Mouse (Mus musculus): ENCODE data around the gene Rogdi. TPM values are rescaled to one million over a fixed set of nuclear protein-coding genes. Genes with fewer than 3 reads are reported as not detected.
A peak's percentile ranks its signal among the peaks of the same experiment; 100 is the strongest.

Gene Rogdi
- polyA plus RNA-seq, 1 experiment from 2014 or later: 101 TPM

DNA sequence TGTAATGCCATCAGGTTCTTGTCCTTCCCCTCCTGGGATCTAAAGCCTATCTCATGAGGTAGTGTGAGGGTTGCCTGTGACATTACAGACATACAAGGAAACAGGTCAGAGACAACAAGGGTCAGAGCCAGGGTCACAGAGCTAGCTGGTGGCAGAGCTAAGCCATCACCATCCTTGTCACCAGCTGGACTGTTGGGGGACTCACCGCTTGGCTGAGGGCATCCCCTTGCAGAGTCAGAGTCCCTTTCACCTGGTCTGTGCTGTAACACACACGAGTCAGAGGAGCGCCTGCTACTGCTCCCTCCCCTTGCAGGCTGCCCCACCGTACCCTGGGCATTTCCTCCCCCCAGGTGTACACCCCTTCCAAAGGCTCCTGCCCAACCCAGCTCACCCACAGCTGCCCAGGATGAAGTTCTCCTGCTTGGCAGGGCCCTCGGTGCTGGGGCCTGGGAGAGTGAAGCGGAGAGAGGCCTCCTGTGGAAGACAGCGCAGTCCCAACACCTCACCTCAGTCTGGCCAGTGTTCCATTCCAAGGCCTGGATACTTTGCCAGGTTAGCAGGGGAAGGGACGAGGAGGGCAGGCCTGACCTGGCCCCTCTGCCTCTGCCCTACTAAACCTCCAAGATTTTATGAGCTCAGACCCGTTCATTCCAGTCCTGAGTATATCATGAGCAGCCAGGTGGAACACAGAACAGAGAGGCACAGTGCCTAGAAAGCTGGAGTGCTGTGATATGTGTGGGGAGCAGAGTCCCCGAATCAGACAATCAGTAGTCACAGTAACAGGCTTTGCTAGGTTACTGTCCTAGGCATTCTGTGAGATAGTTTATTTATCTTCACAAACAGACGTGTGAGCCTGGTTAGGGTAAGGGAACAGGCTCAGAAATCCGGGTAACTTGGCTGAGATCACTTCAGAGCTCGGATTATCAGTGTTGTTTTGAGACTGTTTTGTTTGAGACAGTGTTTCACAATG lies 1.0 kb downstream of the Rogdi start:
- Histone ChIP-seq H3K27ac (peak overlapping the region; percentile 87; the same call in 1 of the 2 replicates), H3K4me2 (replicated peaks) (peak overlapping the region; percentile 86), H3K9me3 (replicated peaks) (no peaks in the 10 kb centered on the region), H3K36me3 (peaks cover 47% of the 10 kb centered on the region), H3K4me1 (peaks cover 12% of the 10 kb centered on the region), H3K9ac (peak overlapping the region; percentile 83), H3K4me3 (peak overlapping the region; percentile 73), H3K27me3 (no peaks in the 10 kb centered on the region)
- no peak for ATAC-seq (ENCODE audit: low FRiP score)
- 57% methylated on average over 13 of the region's 13 CpGs for WGBS

DNA sequence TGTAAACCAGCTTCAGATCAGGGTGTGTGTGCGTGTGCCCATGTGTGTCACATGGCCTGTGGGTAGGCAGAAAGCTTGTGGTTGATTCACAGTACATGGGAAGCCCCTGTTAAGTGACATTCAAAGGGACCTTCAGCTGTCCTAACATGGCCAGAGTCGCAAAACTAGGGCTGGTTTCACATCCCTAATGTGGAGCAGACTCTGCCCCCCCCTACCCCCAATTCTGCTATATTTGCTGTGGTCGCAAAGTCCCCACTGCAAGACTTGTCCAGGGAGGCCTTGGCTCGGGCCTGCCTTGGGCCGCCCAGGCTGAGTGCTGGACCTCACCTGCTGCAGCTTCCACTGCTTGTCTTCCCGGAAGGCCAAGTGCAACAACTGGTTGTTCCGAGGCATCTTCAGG lies 2.1 kb downstream of the Rogdi start:
- H3K27me3 ChIP-seq: no peaks in the 10 kb centered on the region
- ATAC-seq (ENCODE audit: low FRiP score): no peak
- no peak overlapping the region for H3K27ac ChIP-seq
- H3K4me1 ChIP-seq: peaks cover 12% of the 10 kb centered on the region
- no peaks in the 10 kb centered on the region for H3K9me3 ChIP-seq (replicated peaks)
- 90% methylated on average over 7 of the region's 7 CpGs for WGBS
- H3K4me3 ChIP-seq: no peak overlapping the region
- H3K36me3 ChIP-seq: peaks cover 37% of the 10 kb centered on the region
- no peak overlapping the region for H3K4me2 ChIP-seq (replicated peaks)
- no peak overlapping the region for H3K9ac ChIP-seq

DNA sequence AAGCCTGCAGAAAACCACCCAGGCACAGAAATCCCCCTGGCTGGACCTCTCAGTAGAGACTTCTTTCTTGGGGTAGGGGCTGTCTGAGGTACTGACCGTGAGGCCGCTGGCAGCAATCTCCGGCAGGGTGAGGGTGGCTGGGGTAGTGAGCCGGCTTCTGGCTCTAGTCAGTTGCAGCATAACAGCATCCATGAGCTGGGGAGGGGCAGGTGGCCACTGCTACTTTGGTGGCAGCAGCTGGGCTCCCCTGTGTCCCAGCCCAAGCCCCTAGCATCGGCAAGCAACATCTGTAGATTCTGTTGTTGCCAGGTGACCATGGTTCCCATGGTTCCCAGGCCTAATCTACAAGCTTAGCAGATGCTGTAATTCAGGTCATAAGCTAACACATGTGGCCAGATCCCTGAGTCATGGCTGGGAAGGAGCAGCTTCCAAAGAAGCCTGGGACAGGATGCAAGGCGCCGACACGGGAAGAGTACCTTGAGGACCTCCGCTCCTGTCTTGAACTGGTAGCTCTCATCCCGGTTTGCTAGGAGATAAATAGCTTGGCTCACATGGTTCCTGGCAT lies 2.9 kb downstream of the Rogdi start:
- H3K9me3 ChIP-seq (replicated peaks): no peaks in the 10 kb centered on the region
- H3K9ac ChIP-seq: no peak overlapping the region
- peaks cover 12% of the 10 kb centered on the region for H3K4me1 ChIP-seq
- H3K36me3 ChIP-seq: peaks cover 28% of the 10 kb centered on the region
- ATAC-seq (ENCODE audit: low FRiP score): no peak
- H3K27ac ChIP-seq: no peak overlapping the region
- H3K4me2 ChIP-seq (replicated peaks): no peak overlapping the region
- WGBS: 87% methylated on average over 10 of the region's 10 CpGs
- H3K27me3 ChIP-seq: no peaks in the 10 kb centered on the region
- H3K4me3 ChIP-seq: no peak overlapping the region

DNA sequence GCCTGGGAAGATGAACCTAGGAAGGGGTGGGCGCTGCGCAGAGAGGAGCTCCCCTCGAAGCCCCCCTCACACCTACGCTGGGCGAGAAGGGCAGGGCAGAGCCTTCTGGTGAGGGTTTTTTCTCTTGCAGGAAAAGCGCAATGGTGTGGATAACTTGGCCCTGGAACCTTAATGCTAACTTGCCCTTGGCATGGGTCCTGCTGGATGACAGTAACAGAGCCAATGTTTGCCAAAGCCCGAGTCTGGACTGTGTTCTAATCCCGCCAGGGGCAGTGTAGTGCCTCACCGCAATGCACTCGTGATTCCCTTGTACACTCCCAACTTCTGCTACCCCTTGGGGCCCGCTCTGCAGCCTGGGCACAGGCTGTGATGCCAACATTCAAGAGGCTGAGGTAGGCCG lies 5.3 kb downstream of the Rogdi start:
- 84% methylated on average over 12 of the region's 12 CpGs for WGBS
- Histone ChIP-seq H3K27me3 (no peaks in the 10 kb centered on the region), H3K4me2 (replicated peaks) (no peak overlapping the region), H3K9ac (no peak overlapping the region), H3K9me3 (replicated peaks) (no peaks in the 10 kb centered on the region), H3K4me3 (no peak overlapping the region), H3K4me1 (peaks cover 12% of the 10 kb centered on the region), H3K36me3 (peaks cover 17% of the 10 kb centered on the region), H3K27ac (no peak overlapping the region)
- ATAC-seq (ENCODE audit: low FRiP score): no peak

GRCm38 (mm10) chr16:5007492-5007891 lies 5.9 kb downstream of the Rogdi start:
- ATAC-seq (ENCODE audit: low FRiP score): 0 out of 2 replicates have a peak, but pooled peaks have one; percentile 7

GRCm38 (mm10) chr16:5007067-5007466 lies 6.3 kb downstream of the Rogdi start, which contains the start of gene Smim22:
Gene Smim22, plus strand, starts transcription at chr16:5007288.
- no peaks in the 10 kb centered on the region for H3K9me3 ChIP-seq (replicated peaks)
- no peak within 1 kb of the TSS for H3K27ac ChIP-seq
- peaks cover 17% of the 10 kb centered on the region for H3K36me3 ChIP-seq
- peaks cover 2% of the 10 kb centered on the region for H3K4me1 ChIP-seq
- H3K27me3 ChIP-seq: no peaks in the 10 kb centered on the region
- H3K4me3 ChIP-seq: no peak within 1 kb of the TSS
- WGBS: 50% methylated on average over 5 of the region's 5 CpGs
- H3K9ac ChIP-seq: no peak within 1 kb of the TSS
- no peak within 1 kb of the TSS for H3K4me2 ChIP-seq (replicated peaks)
- ATAC-seq (ENCODE audit: low FRiP score): 0 out of 2 replicates have a peak, but pooled peaks have one; percentile 9

More at GRCm38 (mm10) chr16:5007492-5007891, 5.9 kb downstream of the Rogdi start:
- peaks cover 6% of the 10 kb centered on the region for H3K4me1 ChIP-seq
- H3K4me2 ChIP-seq (replicated peaks): no peak overlapping the region
- no peak overlapping the region for H3K9ac ChIP-seq
- H3K27me3 ChIP-seq: no peaks in the 10 kb centered on the region
- peaks cover 17% of the 10 kb centered on the region for H3K36me3 ChIP-seq
- no peak overlapping the region for H3K4me3 ChIP-seq
- WGBS: 54% methylated on average over 6 of the region's 6 CpGs
- no peak overlapping the region for H3K27ac ChIP-seq
- no peaks in the 10 kb centered on the region for H3K9me3 ChIP-seq (replicated peaks)

DNA sequence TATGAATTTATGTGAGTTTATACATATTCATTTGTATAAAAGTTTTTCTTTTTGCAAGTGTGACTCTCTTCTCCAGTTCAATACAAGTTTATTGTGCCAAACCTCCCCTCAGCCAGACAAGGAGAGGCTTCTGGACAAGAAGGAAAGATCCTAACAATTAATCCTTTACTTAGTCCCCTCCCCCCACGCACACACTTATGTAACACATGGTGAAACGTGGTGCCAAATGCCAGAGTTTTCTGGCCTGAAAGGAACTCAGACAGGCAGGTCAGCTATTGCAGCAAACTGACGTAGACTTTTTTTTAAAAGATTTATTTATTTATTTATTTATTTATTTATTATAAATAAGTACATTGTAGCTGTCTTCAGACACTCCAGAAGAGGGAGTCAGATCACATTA lies 12.7 kb downstream of the Rogdi start:
- H3K27me3 ChIP-seq: no peaks in the 10 kb centered on the region
- no peak overlapping the region for H3K9ac ChIP-seq
- H3K4me2 ChIP-seq (replicated peaks): no peak overlapping the region
- 79% methylated on average over 3 of the region's 3 CpGs for whole genome bisulfite sequencing
- no peaks in the 10 kb centered on the region for H3K9me3 ChIP-seq (replicated peaks)
- no peaks in the 10 kb centered on the region for H3K4me1 ChIP-seq
- H3K27ac ChIP-seq: no peak overlapping the region
- H3K4me3 ChIP-seq: no peak overlapping the region
- H3K36me3 ChIP-seq: no peaks in the 10 kb centered on the region
- no peak for ATAC-seq (ENCODE audit: low FRiP score)

GRCm38 (mm10) chr16:4998984-4999383 lies 14.4 kb downstream of the Rogdi start:
- H3K9ac ChIP-seq: no peak overlapping the region
- ATAC-seq (ENCODE audit: low FRiP score): no peak
- no peaks in the 10 kb centered on the region for H3K9me3 ChIP-seq (replicated peaks)
- no peak overlapping the region for H3K4me3 ChIP-seq
- H3K4me1 ChIP-seq: no peaks in the 10 kb centered on the region
- H3K27ac ChIP-seq: no peak overlapping the region
- 90% methylated on average over 1 of the region's 1 CpGs for WGBS
- H3K4me2 ChIP-seq (replicated peaks): no peak overlapping the region
- no peaks in the 10 kb centered on the region for H3K27me3 ChIP-seq
- no peaks in the 10 kb centered on the region for H3K36me3 ChIP-seq

DNA sequence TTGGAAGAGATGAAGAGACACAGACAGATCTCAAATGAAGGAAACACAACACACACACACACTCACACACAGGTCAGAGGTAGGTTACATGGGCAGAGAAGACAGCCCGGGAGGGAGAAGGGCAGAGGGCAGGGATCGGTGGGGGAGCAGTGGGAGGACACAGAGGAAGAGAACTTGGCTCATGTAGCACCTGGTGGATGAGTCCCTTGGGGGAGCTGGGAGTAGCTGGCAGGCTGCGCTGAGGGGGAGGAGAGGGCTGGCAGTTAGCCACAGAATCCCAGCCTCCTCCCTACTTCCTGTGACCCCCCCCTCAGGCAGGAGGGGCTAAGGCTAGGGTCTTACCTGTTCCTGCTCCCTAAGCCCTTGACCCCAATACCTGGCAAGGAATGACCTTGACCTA lies 15.8 kb downstream of the Rogdi start, which contains the start of gene Sept12:
Gene Sept12, minus strand, starts transcription at position 300 of the 400 bp plus-strand sequence.
- H3K4me1 ChIP-seq: no peaks in the 10 kb centered on the region
- H3K4me2 ChIP-seq (replicated peaks): no peak within 1 kb of the TSS
- H3K36me3 ChIP-seq: no peaks in the 10 kb centered on the region
- no peak within 1 kb of the TSS for H3K9ac ChIP-seq
- H3K4me3 ChIP-seq: no peak within 1 kb of the TSS
- WGBS: 62% methylated on average over 3 of the region's 3 CpGs
- no peaks in the 10 kb centered on the region for H3K9me3 ChIP-seq (replicated peaks)
- no peaks in the 10 kb centered on the region for H3K27me3 ChIP-seq
- ATAC-seq (ENCODE audit: low FRiP score): no peak
- no peak within 1 kb of the TSS for H3K27ac ChIP-seq

- Histone ChIP-seq H3K36me3 (no peaks in the 10 kb centered on the region), H3K9me3 (replicated peaks) (no peaks in the 10 kb centered on the region), H3K4me3 (no peak overlapping the region), H3K4me1 (no peaks in the 10 kb centered on the region), H3K27ac (no peak overlapping the region), H3K9ac (no peak overlapping the region), H3K4me2 (replicated peaks) (no peak overlapping the region), H3K27me3 (no peaks in the 10 kb centered on the region)
- 83% methylated on average over 4 of the region's 4 CpGs for WGBS
- ATAC-seq (ENCODE audit: low FRiP score): no peak
These were observed 20.1 kb downstream of the Rogdi start for GRCm38 (mm10) chr16:4993276-4993675.

DNA sequence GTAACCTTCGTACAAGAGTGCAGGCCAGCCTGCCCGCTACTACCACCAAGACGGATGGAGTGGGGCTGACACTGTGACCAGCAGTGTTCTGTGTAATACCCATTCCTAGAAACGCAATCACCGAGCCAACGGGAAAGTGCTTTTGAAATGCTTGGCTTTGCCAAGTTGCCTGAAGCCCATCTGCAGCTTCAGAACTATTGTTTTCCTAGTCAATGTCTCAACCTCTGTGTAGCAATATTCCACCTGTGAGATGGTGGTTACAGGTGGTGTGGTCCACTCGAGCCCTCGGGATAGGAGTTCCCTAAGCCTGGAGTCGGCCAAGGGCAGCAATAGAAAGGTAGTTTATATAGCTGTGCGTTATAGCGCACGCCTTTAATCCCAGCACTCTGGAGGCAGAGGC lies 28.6 kb downstream of the Rogdi start:
- H3K36me3 ChIP-seq: no peaks in the 10 kb centered on the region
- no peak overlapping the region for H3K27ac ChIP-seq
- H3K9ac ChIP-seq: no peak overlapping the region
- no peaks in the 10 kb centered on the region for H3K4me1 ChIP-seq
- no peak overlapping the region for H3K4me2 ChIP-seq (replicated peaks)
- 92% methylated on average over 12 of the region's 12 CpGs for WGBS
- H3K9me3 ChIP-seq (replicated peaks): no peaks in the 10 kb centered on the region
- no peaks in the 10 kb centered on the region for H3K27me3 ChIP-seq
- H3K4me3 ChIP-seq: no peak overlapping the region
- ATAC-seq (ENCODE audit: low FRiP score): no peak

DNA sequence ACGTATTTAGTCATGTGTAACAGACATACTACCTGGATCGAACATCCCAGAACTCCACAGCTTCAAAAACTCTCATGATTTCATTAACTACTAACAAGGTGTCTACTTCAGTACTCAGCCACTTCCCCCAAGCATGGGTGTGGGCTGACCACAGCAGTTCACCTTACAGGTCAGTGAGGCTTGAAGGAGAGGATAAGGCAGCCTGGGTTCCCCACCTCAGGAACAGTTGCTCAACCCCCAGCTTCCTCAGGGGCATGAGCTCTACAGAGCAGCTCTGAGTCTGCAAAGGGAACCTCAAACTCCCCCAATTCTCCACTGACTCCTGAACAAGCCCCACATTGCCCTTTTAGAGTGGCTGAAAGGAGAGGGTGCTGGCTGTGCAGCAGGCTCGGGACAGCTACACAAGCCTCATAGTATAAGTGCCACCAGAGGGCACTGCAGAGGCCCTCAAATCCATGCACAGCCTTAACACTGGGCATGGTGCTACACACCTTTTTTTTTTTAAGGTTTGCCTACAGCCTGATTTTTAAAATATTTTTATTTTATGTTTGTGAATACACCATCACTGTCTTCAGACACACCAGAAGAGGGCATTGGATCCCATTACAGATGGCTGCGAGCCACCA lies 33.5 kb downstream of the Rogdi start:
- H3K27me3 ChIP-seq: no peaks in the 10 kb centered on the region
- 70% methylated on average over 4 of the region's 4 CpGs for WGBS
- no peaks in the 10 kb centered on the region for H3K36me3 ChIP-seq
- no peak overlapping the region for H3K27ac ChIP-seq
- ATAC-seq (ENCODE audit: low FRiP score): no peak
- H3K9ac ChIP-seq: no peak overlapping the region
- no peaks in the 10 kb centered on the region for H3K9me3 ChIP-seq (replicated peaks)
- no peak overlapping the region for H3K4me2 ChIP-seq (replicated peaks)
- no peak overlapping the region for H3K4me3 ChIP-seq
- no peaks in the 10 kb centered on the region for H3K4me1 ChIP-seq

Data from hindbrain, embryonic 12.5 days (tissue).